Mouse (Mus musculus): ENCODE data around the gene Cnn2.

DNA sequence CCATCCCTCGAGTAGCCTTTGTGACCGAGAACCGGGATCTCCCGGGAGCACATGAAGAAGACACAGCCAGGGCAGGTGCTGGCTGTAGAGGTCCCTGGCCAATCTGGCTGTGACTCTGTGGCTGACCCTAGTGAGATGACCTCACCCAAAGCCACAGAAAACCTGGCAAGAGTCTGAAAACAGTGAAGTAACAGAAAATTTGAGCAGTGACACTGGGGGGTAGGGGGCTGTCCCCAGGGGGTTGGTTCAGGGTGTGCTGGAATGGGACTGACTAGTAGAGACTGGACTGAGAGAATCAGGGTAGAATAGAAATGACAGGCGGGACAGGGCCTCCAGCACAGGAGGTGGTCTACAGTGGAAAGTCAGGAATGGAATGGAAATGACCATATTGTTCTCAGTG lies 5.2 kb upstream of the Cnn2 start:
- TF ChIP-seq ZNF384 (IDR thresholded peaks at IDR 0.05; ENCODE audit: low read depth, low read length) (no peak), CHD2 (IDR thresholded peaks at IDR 0.05; ENCODE audit: low read depth, low read length) (no peak)

Measured in ES-E14 (cell line).